Mouse (Mus musculus) naive thymus-derived CD4-positive, alpha-beta T cell, adult 2 months (primary cell): ENCODE results near the gene Gm12184.
"Not testable (repeated sequence)": the region's sequence is repeated elsewhere in the genome, so short reads cannot be mapped to it uniquely, and the experiment has no call there.

Experiments used
- DNase-seq: peaks from one replicate; pipeline ENCODE4 v3.0.0-alpha.2; 2011; ENCODE audit warnings: low read depth

The Gm12184 gene

DNA sequence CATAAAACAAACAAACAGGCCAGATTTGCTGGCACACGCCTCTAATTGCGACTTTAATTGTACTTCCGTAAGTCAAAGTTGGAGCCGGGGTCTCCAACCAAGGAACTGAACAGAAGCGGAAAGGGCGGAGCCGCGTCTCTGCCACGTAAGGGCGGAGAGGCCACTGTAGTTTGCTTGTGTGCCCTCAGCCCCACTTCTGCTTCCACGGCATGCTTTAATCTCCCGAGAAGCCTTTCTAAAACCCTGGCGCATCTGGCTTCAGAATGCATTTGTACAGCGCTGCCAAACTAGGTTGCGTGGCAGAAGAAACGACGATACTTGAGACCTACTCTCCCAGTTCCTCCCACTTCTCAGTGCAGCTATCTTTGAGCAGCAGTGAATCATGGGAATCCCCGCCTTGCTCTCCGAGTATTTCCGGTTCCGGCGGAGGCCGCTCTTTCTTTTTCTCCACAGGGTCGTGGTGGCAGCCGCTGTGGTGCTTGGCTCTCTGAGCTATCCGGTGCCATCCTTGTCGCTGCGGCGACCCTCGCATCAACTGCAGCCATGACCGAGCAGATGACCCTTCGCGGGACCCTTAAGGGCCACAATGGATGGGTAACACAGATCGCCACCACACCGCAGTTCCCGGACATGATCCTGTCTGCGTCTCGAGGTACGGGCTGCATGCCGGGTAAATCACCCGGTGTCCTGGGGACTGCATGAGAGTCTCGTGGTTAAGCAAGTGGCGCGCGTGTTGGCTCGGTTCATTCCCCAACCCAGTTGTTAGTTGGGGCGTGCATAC is 26.3 kb downstream of the Gm12184 start, which contains the start of gene Rack1:
Rack1 (plus strand) TSS at position 412 of the 781 bp plus-strand sequence.
- peak; percentile 94 for DNase-seq

DNA sequence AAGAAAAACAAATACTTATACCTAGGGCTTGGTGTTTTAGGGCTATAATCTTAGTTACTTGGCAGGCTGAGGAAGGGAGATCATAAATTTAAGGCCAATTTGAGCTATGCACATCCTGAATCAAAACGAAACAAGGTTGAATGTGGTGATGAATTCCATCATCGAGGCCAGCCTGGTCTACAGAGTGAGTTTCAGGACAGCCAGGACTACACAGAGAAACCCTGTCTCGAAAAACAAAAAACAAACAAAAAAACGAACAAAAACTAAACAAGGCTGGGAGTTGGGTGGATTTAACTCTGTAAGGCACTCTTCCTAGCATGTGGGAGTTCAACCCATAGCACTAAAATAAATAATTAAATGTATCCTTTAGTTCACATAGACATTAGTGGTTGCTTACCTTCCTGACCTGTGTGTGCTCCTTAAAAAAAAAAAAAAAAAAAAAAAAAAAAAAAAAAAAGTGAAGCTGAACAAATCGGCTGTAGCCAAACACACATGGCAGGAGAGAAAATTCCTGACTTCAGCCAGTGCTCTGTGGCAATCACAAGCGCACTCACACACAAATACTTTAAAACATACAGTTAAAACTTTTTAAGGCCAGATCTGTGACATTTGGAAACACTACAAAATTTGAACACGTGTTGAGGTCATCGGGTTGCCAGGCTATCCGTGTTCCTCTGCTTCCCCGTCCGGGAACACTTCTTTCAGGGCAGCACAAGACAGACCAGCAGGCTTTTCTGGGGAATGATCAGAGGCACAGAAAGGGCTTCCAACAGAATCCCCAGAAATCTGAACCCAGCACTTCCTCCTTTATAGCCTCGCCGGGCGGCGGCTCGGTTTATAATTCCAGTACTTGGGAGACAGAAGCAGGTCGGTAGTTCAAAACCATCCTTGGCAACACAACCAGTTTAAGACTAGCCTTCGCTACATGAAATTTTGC is 27.2 kb downstream of the Gm12184 start:
- no peak for DNase-seq

DNA sequence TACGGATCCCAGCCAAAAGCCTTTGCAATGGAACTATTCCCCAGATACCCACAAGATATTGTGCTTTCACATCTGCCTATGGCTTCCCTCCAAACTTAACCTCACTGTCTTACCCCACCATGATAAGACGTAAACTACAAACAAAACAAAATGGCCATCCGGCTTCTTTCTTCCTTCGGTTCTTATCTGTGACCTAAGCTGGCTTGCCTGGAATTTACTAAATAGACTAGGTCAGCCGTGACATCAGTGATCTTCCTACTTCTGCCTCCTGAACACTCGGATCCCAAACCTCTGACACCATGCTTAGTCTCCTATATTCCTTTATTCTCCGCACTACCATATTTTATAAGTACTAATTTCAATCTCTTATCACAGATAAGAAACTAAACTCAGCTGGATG is 28.1 kb downstream of the Gm12184 start:
- no peak for DNase-seq

DNA sequence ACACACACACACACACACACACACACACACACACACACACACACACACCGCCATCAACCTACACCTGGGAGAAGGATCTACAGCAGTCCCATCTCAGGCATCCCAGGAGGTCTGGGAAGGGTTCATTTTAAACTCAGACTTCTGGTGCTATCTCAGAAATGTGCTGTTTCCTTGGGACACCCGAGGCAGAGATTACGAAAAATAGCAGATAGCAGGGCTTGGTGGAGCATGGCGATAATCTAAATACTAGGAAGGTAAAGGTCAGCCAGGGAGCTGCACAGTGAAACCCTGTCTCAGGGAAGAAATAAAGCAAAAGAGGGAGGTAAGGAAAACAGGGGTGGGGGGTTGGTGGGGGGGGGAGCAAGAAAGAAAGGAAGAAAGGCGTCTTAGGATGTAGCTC is 29.2 kb downstream of the Gm12184 start:
- no peak for DNase-seq

DNA sequence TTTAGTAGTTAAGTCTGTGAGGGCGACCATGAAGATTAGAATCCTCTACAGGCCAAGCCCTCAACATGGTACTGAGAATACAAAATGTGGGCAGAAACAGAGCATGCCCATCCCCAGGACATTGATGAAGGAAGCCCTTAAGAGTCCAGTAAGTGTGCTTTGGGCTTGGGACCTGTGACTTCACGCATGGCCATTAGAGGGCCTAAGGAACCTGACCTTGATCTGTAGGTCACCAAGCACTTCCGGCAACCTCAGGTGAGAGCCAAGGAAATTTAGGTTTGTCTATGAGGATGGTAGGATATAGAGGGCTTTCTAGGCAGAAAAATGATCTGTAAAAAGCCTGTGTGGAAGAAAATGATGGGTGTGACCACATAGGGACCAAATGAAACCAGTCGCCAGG is 30.2 kb downstream of the Gm12184 start:
- no peak for DNase-seq

DNA sequence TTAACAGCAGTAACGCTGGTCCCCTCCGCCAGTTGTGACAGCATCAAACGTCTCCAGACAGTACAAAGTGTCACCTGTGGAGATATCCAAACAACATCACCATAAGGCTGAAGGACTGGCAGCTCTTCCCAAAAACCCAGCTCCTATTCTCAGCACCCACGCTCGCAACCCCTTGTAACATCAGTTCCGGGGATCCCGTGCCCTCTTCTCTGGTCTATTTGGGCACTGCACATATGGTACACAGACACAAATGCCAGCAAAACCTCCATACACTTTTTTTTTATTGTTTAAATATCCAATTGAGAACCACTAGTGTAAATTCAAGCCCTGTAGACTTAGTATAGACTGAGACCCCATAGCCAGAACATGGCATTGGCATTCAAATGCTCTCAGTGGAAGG is 31.2 kb downstream of the Gm12184 start:
- DNase-seq, result no peak

DNA sequence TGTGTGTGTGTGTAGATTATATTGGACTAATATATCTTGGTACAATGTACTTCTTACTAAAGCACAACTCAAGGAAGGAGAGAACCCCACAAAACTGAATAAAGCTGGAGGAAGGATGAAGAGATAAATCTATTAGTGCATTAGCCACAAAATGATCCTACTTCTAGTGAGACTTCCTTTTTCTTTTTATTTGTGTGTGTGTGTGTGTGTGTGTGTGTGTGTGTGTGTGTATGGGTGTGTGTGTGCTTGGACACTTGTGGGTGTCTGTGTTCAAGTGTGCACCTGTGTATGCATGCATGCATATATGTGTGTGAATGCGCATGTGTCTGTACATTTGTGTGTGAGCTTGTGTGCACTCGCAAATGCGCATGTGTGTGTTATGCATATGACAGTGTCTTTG is 33.3 kb downstream of the Gm12184 start:
- no peak for DNase-seq

DNA sequence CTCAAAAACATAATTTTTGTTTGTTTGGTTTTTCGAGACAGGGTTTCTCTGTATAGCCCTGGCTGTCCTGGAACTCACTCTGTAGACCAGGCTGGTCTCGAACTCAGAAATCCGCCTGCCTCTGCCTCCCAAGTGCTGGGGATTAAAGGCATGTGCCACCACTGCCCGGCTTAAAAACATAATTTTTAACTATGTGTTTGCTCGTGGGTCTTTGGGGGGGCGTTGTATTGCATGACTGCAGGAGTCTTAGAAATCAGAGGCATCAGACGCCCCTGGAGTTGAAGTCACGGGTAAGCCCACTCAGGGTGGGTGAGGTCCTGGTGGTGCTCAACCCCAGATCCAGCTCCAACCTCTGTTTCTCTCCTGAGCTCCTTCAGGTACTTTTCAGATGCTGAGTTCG is 34.6 kb downstream of the Gm12184 start:
- DNase-seq, result not testable (repeated sequence)

DNA sequence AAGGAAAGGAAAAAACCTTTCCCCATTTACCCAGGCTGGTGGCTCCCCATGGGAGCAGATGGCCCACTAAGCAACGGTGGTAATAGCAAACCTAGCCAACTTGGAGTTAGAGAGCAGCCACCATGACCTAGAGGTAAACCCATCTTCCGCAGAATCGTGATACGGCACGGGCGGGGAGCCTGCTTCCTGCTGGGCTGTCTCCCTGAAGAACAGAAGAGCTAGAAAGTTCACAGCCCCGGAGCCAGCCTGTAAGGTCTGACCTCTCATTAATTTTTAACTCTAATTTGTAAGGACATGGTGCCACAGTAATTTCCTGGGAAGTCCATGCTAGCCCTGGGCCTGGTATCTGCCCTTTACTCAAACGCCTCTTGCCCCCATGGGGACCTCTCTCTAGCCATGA is 35.5 kb downstream of the Gm12184 start:
- no peak for DNase-seq

DNA sequence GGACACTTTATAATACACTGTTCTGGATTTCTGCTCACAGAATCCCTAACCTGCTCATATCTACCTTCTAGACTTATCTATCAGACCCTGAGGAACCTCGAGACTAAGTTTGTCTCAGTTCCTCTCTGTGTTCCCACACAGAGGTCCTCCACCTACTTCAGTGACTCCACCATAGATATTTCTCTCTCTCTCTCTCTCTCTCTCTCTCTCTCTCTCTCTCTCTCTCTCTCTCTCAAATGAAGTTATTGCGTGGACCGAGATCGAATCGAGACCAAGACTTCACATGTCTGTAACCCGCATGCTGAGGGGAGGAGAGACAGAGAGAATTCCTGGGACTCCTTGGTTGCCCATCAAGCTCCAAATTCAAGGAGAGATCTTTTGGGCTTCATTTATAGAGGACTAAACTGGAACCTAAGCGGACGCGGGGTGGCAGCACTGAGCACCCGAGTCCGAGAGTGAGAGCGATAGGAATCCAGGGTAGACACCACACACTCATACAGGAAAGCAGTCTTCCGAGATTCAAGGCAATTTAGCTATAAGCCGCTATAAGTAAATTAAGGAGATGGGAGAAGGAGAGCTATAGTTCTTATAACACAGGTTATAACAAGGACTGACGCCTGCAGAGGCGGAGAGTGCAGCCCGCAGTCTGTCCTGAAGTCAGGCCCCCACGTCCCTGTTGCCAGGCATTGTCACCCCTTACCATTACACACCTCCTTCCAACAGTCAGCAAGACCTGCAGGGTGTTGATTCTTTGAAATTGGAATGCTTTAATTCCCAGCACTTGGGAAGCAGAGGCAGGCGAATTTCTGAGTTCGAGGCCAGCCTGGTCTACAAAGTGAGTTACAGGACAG is 36.3 kb downstream of the Gm12184 start:
- DNase-seq, result peak; percentile 91

DNA sequence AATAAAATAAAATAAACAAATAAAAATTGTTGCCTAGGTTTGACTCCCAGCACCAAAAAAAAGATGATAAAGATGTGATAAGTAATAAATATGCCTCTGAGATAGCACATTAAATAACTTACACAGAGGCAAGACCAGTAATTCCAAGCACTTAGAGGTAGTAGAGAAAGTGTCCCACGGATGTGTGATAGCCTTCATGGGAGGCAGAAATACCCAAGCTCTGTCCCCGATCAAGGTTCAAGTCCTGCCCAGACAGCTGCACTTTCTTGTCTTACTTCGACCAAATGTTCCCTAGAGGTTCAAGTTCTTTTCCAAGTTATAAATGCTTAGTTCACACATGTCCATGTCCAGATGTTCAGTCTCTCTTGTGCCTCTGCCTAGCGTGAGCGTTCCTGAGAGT is 37.2 kb downstream of the Gm12184 start:
- no peak for DNase-seq

DNA sequence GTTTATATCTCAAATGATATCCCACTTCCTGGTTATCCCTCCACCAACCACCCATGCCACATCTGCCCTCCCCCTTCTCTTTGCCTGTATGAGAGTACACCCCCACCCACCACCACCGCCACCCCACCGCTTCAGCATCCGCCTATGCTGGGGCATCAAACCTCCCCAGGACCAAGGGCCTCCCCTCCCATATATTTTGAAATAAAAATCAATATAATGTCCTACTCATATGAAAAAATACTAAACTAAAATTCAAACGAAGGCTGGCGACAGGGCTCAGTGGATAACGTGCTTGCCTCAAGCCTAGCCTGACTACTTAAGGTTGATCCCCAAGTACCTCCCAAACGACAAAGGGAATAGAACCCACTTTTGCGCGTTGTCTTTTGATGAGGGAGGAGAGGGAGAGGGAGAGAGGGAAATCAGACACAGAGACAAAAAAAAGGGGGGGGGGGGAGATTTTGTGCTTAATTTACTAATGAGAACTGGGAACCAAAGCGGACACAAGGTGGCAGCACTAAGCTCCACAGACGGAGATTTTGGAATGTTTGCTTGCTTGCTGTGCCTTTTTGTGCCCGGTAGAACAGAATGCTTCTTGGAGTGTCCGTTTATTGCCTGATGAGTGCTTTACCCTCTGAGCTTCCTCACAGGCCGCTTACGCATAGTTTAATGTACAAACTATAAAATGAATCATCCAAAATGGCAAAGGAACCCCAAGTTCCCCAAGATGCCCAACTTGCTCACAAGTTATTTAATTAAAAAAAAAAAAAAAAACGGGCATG is 38.0 kb downstream of the Gm12184 start:
- DNase-seq, result peak; percentile 94

DNA sequence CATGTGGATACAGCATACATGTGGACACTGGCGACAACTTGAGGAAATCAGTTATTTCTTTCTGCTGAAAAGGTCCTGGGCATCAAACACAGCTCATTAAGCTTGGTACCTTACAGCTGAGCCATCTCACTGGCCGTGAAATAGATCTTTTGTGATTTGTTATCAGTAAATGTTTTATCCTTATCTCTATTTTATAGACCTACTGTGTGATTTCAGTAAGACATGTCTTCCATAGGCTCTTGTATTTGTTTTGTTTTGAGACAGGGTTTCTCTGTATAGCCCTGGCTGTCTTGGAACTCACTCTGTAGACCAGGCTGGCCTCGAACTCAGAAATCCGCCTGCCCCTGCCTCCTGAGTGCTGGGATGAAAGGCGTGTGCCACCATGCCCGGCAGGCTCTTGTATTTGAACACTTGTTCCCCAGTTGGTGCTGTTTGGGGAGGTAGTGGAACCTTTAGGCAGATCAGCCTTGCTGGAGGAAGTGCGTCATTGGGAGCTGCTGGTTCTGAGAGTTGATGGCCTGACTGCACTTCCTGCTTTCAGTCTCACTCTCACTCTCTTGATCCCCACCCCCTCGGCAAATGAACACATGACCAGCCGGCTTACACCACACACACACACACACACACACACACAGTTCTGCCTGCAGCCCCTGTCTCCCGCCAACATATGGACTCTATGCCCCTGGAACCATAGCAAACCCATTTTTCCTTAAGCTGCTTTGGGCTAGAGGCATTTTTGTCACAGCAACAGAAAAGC is 38.8 kb downstream of the Gm12184 start:
- peak; percentile 93 for DNase-seq

DNA sequence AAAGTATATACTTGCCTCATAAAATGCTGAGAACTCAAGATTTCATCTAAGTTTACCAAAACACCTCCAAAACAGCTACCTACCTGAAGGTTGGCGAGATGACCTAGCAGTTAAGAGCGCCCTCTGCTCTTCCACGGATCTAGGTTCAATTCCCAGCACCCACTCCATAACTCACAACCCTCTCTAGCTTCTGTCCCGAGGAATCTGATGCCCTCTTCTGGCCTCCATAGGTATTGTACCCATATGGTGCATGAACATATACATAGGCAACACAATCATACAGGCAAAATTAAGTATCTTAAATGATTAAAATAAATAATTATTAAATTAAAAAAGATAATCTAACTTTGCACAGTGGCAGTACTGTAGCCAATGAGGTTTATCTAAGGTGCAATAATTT is 44.2 kb downstream of the Gm12184 start:
- peak; percentile 26 for DNase-seq

DNA sequence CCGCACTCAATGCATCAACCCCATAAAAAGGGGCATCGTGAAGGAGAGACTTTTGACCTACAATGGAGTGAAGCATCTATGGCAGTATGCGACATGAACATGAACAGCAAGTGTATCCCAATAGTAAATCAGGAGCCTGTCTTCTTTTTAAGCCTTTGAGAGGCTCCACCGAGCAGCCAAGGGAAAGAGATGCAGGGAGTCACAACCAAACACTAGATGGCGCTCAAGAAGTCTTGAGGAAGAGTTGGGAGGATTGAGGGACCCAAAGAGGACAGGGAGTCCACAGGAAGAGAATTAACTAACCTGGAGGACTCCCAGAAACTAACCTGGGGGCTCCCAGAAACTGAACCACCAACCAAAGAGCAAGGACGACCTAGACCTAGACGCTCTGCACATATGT is 47.0 kb downstream of the Gm12184 start:
- peak; percentile 82 for DNase-seq

DNA sequence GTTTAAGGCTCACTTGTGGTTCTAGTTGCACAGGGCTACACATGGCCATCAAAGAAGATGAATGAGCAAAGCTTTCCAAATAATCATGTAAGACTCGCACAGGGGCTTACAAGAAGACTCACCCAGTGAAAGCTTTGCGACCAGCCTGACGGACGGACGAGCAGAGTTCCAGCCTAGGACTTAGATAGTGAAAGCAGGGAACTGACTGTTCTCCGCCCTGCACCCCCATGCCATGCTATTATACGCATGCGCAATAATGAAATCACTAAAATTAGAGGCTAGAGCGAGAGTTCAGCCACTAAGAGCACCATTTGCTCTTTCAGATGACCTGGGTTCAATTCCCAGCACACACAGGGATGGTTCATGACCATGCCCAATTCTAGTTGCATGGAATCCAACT is 49.2 kb downstream of the Gm12184 start:
- no peak for DNase-seq

DNA sequence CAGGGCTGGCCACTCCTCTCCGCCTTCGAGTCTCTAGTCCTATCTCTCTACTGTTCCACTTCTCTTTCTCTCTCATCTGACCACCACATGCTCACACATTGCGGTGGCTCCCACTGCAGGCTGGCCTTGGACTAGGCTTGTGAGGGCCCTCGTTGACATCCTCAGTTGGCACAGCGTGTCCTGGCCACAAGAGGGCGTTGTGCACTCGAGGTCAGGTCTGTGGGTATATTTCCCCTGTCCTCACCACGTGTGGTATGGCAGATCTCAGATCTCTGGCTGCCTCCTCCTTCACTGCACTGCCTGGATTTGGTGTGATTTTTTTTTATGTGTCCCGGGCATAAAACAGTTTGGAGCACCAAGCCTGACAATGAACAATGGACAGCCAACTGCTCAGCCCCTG is 49.8 kb downstream of the Gm12184 start:
- DNase-seq, result peak; percentile 46

DNA sequence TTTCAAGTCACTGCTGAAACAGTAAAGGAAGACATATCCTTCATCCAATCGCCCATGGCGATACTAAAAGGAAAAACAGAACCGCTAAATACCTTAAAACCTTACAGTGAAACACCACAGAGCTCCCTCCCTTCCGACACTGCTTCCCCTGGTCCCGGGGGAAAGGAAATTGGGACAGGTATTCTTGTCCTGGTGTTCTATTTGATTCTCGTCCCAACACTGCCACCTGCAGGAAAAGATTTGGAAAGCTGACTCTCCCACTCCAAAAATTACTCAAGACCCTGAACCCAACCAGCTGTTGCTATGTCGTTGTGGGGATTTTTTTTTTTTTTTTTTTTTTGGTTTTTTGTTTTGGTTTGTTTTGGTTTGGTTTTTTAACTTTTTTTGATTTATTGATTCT is 51.0 kb downstream of the Gm12184 start:
- DNase-seq, result peak; percentile 44
